Mouse (Mus musculus): ENCODE data around the gene Mrps27. TPM values are rescaled to one million over a fixed set of nuclear protein-coding genes. Genes with fewer than 3 reads are reported as not detected.

Gene Mrps27
- total RNA-seq, 4 experiments from 2014 or later, result 47.2 to 48.0 (median 47.3) TPM

- peak; percentile 13 for DNase-seq (ENCODE audit: low spot score)
Observed at GRCm38 (mm10) chr13:99387901-99388811, 43.6 kb downstream of the Mrps27 start.

GRCm38 (mm10) chr13:99391417-99391816, 46.8 kb downstream of the Mrps27 start:
- DNase-seq (ENCODE audit: low spot score), result peak; percentile 52

- DNase-seq (ENCODE audit: low spot score), result no peak
Observed at GRCm38 (mm10) chr13:99393128-99393527, 48.5 kb downstream of the Mrps27 start.

DNA sequence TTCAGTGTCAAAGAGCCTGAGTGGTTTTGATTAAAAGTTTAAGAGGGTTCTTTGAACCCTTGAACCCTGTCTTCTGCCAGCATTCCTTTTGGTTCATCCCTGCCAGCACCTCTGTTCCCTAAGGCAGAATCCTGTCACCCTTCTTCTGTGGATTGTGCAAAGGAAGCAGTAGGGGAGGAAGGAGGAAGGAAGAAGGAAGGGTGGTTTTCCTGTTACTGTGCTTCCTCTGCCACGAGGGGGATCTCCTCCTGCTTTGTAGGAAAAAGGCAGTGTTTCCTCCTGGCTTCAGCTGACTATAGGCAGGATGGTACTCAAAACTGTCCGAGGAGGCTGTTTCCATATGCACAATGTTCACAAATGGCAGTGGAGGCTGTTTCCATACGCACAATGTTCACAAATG, 50.1 kb downstream of the Mrps27 start:
- peak; percentile 16 for DNase-seq (ENCODE audit: low spot score)

- DNase-seq (ENCODE audit: low spot score), result no peak
Observed at GRCm38 (mm10) chr13:99395531-99395930, 50.9 kb downstream of the Mrps27 start.

DNA sequence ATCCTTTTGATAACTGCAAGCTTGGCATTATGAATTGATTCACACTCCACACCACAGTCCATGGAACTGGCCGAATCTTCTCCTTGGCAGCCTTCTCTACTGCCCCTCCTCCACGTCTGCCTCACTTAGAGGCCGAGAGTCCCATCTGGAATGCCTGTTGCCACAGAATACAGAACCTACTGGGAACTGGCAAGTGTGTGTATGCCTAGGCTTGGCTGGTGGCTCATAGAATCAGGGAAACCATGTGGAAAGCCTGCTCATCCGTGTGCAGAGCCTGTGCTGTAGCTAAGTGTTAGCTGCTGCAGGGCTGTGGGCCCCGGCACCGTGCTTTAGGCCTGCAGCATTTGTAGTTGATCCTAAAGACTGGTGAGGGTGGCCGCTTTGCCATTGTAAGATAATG, 52.6 kb downstream of the Mrps27 start:
- DNase-seq (ENCODE audit: low spot score), result no peak

GRCm38 (mm10) chr13:99398149-99398701, 53.6 kb downstream of the Mrps27 start:
- peak; percentile 41 for DNase-seq (ENCODE audit: low spot score)

GRCm38 (mm10) chr13:99399373-99399772, 54.8 kb downstream of the Mrps27 start:
- no peak for DNase-seq (ENCODE audit: low spot score)

DNA sequence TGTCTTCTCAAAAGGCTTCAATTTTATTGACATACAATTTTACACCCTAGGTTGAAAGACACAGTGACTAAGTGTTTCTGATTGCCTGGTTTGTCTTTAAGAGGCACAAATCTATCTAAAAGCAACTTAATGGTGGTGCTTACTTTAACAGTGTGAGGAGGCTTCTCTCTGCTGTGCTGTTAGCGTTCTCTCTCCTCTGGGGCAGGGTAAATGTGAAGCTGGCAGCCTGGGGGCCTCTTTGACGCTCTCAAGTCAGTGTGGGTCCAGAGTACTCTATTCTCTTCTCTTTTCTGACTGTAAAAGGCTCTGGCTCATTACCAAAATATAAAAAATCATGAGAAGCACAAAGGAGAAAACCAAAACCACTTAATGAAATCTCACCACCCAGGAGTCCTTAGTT, 64.6 kb downstream of the Mrps27 start:
- DNase-seq (ENCODE audit: low spot score), result no peak

DNA sequence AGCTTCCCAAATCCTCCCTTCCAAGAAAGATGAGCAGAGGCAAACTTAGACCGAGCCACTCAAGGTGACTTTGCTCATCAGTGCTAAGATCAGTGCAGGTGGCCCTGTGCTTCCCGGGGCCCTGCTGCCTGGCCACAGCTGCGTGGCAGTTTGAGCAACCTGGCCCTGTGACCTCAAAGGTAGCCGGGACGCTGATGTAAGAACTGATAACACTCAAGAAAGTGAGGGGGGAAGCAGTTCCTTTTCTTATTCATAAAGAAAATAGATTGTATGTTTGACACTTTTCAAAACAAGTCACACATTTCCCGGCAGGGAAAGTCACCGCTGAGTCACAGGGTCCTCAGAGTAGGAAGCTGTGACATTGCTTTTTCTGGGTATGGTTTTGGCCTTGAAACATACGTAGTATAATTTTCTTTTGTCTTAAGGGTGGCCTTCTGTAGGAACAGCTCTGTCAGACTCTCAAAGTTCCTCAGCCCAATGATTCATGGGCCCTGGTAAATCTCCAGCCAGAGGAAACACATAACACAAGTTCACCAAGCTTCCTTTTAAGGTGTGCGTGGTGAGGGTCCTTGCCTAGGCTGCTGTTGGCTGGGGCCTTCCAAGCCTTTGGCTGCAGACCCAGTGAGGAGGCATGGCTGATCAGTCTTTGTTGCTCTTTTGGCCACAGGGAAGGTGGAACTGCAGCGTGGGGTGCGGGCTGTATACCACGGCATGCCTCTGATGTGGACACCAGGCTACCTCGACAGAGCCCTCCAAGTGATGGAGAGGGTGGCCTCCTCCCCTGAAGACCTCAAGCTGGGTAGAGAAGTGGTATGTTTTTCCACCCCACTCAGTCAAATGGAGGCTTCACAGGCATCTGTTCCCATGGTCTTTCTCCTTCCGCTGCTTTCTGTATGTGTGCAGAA, 66.3 kb downstream of the Mrps27 start:
- DNase-seq (ENCODE audit: low spot score), result no peak

- no peak for DNase-seq (ENCODE audit: low spot score)
Observed at GRCm38 (mm10) chr13:99411761-99412160, 67.2 kb downstream of the Mrps27 start.

DNA sequence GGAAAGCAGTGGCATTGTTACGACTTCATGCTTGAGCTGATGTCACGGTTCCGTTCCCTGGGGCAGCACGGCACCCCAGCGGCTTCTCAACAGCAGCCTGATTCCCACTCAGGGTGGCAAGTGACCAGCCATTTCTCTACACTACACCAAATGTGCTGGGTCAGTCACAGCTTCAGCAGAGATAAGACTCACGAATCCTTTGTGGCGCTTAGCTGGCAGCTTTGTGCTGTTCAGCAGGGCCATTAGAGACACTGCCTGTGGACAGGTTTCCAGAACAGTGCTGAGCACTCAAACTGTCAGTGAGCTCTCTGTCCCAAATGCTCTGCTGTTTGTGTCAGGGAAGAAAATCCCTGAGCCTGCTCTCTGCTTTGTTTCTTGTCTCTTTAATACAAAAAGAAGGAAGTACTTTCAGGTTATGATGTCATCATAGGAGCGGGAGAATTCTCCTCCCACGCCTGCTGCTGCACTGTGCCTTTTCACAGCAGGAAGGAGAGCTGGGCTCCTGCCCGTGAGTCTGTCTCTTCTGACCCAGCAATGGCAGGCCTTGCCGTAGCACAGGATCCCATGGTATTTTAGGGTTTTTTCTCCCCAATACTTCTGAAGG, 68.0 kb downstream of the Mrps27 start:
- peak; percentile 83 for DNase-seq (ENCODE audit: low spot score)

- DNase-seq (ENCODE audit: low spot score), result no peak
Observed at GRCm38 (mm10) chr13:99413481-99414351, 69.1 kb downstream of the Mrps27 start.

GRCm38 (mm10) chr13:99414352-99414742, 69.8 kb downstream of the Mrps27 start:
- no peak for DNase-seq (ENCODE audit: low spot score)

DNA sequence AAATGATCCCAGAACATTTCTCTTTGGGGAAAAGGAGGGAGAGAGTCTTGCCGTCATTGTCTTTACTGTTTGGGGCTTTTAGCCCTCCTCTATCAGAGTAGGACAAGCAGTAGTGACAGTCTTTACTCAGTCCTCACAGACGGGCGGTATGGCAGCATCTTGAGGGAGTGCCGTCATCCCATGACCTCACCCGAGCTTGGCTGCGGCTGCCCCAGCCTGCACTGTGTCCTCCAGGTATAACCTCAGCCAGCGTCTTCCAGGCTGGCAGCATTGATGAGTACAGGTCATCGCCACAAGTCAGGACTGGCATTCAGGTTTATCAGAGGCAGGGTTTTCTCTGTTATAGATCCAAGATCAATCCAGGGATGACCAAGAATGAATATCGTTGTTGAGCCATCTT, 72.0 kb downstream of the Mrps27 start:
- no peak for DNase-seq (ENCODE audit: low spot score)

- DNase-seq (ENCODE audit: low spot score), result no peak
Observed at GRCm38 (mm10) chr13:99423581-99423980, 79.0 kb downstream of the Mrps27 start.

DNA sequence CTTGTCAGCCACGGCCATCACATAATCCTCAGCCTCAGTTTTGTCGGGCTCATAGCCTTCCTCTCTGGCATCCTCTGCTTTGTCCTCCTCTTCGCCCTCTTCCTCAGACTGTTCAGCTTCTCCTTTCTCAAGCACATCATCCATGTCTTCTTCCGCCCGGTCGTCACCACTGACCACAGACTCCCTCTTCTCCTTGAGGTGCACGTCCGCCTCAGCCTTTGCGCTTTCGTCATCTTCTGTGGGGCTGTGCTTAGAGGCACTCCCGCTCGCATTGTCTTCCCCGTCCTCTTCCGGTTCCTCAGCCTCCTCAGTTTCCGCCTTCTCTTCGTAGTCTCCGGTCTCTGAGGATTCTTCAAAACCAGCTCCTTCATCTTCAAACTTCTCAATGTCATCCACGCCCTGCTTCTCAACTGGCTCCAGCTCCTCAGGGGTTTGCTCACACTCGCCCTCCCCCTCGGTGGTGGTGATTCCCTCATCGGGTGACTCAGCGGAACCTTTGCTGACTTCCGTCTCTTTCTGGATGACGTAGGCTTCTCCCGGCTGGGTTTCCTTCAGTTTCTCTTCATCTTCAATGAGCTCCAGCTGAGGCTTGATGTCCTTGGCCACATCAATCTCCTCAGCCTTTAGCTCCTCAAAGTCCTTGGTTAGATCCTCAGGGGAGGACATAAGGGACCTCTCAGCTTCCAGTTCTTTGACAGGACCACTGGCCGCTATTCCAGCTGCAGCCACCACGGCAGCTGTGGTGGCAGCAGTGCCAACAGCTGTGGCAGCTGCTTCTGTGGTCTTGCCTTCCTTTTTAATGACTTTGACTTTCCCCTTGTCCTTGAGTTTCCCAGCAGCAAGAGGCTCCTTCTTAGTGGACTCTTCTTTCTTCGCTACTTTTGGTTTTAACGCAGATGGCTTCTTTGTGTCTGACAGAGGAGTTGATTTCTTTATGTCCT, 88.8 kb downstream of the Mrps27 start:
- DNase-seq (ENCODE audit: low spot score), result no peak

DNA sequence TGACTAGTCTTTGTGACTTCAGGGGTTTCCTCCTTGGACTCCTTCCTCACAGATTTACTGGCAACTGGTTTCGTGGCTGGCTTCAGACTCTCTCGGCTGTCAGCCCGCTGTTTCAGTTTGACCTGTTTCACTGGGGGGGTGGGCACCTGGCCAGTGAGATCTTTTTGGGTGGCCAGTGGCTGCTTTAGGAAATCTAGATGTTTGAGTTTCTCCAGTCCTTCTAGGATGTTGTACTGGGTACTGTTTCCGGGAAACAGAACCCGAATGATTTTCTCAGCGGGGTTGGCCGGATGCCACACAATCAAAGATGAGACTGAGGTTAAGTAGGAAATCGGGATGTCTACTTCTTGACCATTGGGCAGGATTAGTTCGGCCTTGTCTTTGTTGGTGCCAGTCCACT, 89.9 kb downstream of the Mrps27 start:
- no peak for DNase-seq (ENCODE audit: low spot score)

DNA sequence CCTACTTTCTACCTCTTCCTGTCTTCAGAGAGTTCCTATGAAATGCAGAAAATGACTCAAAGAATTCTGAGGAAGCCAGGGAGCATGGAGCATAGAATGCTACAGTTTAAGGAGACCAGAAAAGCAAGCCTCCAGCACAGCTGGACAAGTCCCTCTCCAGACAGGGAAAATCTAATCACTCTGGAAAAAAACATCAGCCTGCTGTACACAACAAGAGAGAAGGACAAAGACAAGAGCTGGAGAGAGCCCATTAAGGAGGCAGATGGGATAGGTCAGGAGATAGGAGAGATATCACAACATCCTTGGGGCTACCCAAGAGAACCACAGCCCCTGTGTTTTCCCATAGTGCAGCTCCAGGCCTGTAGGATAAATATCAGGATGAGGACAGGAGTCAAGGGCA, 92.5 kb downstream of the Mrps27 start:
- no peak for DNase-seq (ENCODE audit: low spot score)

DNA sequence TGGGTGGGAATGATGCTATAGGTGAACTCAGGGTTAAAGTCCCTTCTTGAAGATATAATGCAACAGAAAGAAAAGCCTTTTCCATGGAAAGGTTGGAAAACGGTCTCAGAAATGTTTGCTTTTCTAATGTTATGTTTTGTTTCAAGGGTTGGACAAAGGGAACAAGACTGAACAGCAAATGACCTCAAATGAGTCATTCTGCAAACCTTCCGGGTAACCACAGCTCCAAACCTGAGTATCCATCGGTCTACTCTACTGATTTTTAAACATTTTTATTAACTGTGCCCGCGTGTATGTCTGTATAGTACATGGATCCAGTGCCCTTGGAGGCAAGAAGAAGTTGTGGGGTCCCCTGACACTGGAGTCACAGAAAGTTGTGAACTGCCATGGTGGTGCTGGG, 94.8 kb downstream of the Mrps27 start:
- no peak for DNase-seq (ENCODE audit: low spot score)

Data from heart, adult 8-10 months (tissue).